Mouse (Mus musculus): ENCODE data around the gene Dolpp1. TPM values are rescaled to one million over a fixed set of nuclear protein-coding genes. Genes with fewer than 3 reads are reported as not detected.

Dolpp1 gene
- polyA plus RNA-seq, 1 experiment: not detected

DNA sequence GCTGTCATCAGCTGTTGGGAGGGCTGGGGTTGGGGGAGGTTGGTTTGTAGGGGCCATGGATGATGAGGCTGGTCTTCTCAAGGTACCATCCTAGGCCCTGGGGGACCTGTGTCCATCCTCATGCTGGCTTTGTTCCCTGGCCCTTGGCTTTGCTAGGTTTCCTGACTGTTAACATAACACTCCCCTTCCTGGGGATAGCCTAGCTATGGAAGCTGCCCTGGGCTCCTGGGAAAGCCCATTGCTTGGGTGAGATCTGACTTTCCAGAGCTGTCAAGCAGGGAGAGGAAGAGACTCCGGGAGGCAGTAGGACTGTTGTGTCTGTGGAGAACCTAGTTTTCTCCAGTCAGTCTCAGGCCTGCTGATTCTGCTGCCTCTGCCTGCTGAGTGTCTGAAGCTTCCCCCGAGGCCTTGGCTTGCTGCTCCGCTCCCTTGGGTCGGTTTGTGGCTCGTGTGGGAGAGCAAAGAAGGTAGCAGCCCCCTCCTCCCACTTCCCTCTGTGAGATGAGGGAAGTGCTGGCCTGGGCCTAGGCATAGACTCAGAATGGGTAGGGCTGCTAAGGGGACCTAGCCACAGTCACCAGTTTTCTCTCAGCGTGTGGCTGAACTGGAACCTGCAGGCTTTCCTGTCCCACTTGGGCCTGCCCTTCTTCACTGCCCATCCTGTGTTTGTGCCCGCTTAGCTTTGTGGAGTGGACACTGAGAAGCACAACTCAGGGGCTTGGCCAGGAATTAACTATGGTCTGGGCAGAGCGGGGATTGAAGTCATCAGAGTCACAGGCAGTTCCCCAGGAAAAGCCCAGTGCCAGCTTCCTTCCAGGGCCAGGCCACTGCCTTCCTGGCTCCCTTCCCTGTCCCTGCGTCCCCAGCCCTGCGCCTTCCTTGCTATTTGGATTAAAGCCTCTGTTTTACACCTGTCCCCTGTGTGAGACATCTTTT is 55.1 kb downstream of the Dolpp1 start:
- TF ChIP-seq CTCF (IDR thresholded peaks at IDR 0.05; ENCODE audit: insufficient read depth, low read depth, low read length) (no peak), POLR2A (IDR thresholded peaks at IDR 0.05; ENCODE audit: insufficient read depth, low read depth, low read length) (no peak)
- H3K4me1 ChIP-seq (ENCODE audit: control insufficient read depth, insufficient read depth, low read length): peaks cover 39% of the 10 kb centered on the region
- WGBS: 67% methylated on average over 10 of the region's 10 CpGs
- no peak overlapping the region for H3K4me3 ChIP-seq (ENCODE audit: insufficient read depth, low read depth, low read length)
- H3K27ac ChIP-seq (ENCODE audit: insufficient read depth, low read depth, low read length): no peak overlapping the region

- Histone ChIP-seq H3K4me1 (ENCODE audit: control insufficient read depth, insufficient read depth, low read length) (peaks cover 28% of the 10 kb centered on the region; the same call in 1 of the 2 replicates), H3K27ac (ENCODE audit: insufficient read depth, low read depth, low read length) (no peak overlapping the region), H3K4me3 (ENCODE audit: insufficient read depth, low read depth, low read length) (no peak overlapping the region)
- TF ChIP-seq POLR2A (IDR thresholded peaks at IDR 0.05; ENCODE audit: insufficient read depth, low read depth, low read length) (no peak), CTCF (IDR thresholded peaks at IDR 0.05; ENCODE audit: insufficient read depth, low read depth, low read length) (0 out of 2 replicates have a peak, but pooled peaks have one; percentile 13)
- 85% methylated on average over 7 of the region's 7 CpGs for WGBS
These were observed 56.3 kb downstream of the Dolpp1 start for GRCm38 (mm10) chr2:30448371-30448770.

Other genes starting within 250 kb of the Dolpp1 start
- gene Endog, start 220.8 kb upstream of the Dolpp1 start, polyA plus RNA-seq (2012; ENCODE audit: insufficient read depth, insufficient read length, low replicate concordance, missing spikeins): not detected in 2 replicates
- gene Spout1, start 213.8 kb upstream of the Dolpp1 start, polyA plus RNA-seq (2012; ENCODE audit: insufficient read depth, insufficient read length, low replicate concordance, missing spikeins): not detected in 2 replicates
- gene Kyat1, start 186.4 kb upstream of the Dolpp1 start, polyA plus RNA-seq (2012; ENCODE audit: insufficient read depth, insufficient read length, low replicate concordance, missing spikeins): not detected in 2 replicates
- gene Lrrc8a, start 154.5 kb upstream of the Dolpp1 start, polyA plus RNA-seq (2012; ENCODE audit: insufficient read depth, insufficient read length, low replicate concordance, missing spikeins): not detected in 2 replicates
- not detected in 2 replicates for gene Gm28035, start 151.7 kb upstream of the Dolpp1 start, polyA plus RNA-seq (2012; ENCODE audit: insufficient read depth, insufficient read length, low replicate concordance, missing spikeins)
- gene Phyhd1, start 126.1 kb upstream of the Dolpp1 start, polyA plus RNA-seq (2012; ENCODE audit: insufficient read depth, insufficient read length, low replicate concordance, missing spikeins): not detected in 2 replicates
- not detected in 2 replicates for gene Gm28038, start 111.2 kb upstream of the Dolpp1 start, polyA plus RNA-seq (2012; ENCODE audit: insufficient read depth, insufficient read length, low replicate concordance, missing spikeins)
- not detected in 2 replicates for gene Dolk, start 105.9 kb upstream of the Dolpp1 start, polyA plus RNA-seq (2012; ENCODE audit: insufficient read depth, insufficient read length, low replicate concordance, missing spikeins)
- not detected in 2 replicates for gene Nup188, start 105.9 kb upstream of the Dolpp1 start, polyA plus RNA-seq (2012; ENCODE audit: insufficient read depth, insufficient read length, low replicate concordance, missing spikeins)
- 562 TPM in 1 of 2 replicates, not detected in the other for gene Sh3glb2, start 32.9 kb upstream of the Dolpp1 start, polyA plus RNA-seq (2012; ENCODE audit: insufficient read depth, insufficient read length, low replicate concordance, missing spikeins)
- not detected in 2 replicates for gene Miga2, start 28.0 kb upstream of the Dolpp1 start, polyA plus RNA-seq (2012; ENCODE audit: insufficient read depth, insufficient read length, low replicate concordance, missing spikeins)
- gene Crat, start 23.6 kb downstream of the Dolpp1 start, polyA plus RNA-seq (2012; ENCODE audit: insufficient read depth, insufficient read length, low replicate concordance, missing spikeins): not detected in 2 replicates
- gene Ptpa, start 23.8 kb downstream of the Dolpp1 start, polyA plus RNA-seq (2012; ENCODE audit: insufficient read depth, insufficient read length, low replicate concordance, missing spikeins): not detected in 2 replicates
- gene Ier5l, start 82.0 kb downstream of the Dolpp1 start, polyA plus RNA-seq (2012; ENCODE audit: insufficient read depth, insufficient read length, low replicate concordance, missing spikeins): not detected in 2 replicates
- not detected in 2 replicates for gene Cstad, start 202.8 kb downstream of the Dolpp1 start, polyA plus RNA-seq (2012; ENCODE audit: insufficient read depth, insufficient read length, low replicate concordance, missing spikeins)

Measured in olfactory bulb, adult 2 months (tissue).